Mouse (Mus musculus) hindbrain, postnatal 0 days (tissue): Measurements from ENCODE around the gene Pmpcb. TPM values are rescaled to one million over a fixed set of nuclear protein-coding genes. Genes with fewer than 3 reads are reported as not detected.
A peak's percentile ranks its signal among the peaks of the same experiment; 100 is the strongest.

Experiments
- ATAC-seq: fragments of 200-750 bp; cut with Nextera tagmentation; 2 replicates; pipeline ENCODE4 v1.8.0; 2017; ENCODE audit warnings: mild to moderate bottlenecking, moderate TSS enrichment, moderate library complexity
- DNase-seq: peaks from one replicate; pipeline ENCODE4 v3.0.0-alpha.2; 2015; ENCODE audit warnings: low spot score
- H3K27ac ChIP-seq: fragments of 300-500 bp; sonication (generic); 2 replicates; pipeline ENCODE4 v1.5.1; 2014; ENCODE audit warnings: mild to moderate bottlenecking
- H3K27me3 ChIP-seq: fragments of 300-500 bp; sonication (generic); 2 replicates; pipeline ENCODE4 v1.6.1; 2014; ENCODE audit warnings: low read length, mixed read lengths; ENCODE audit not compliant: insufficient read depth
- H3K36me3 ChIP-seq: fragments of 300-500 bp; sonication (generic); 2 replicates; pipeline ENCODE4 v1.6.1; 2014; ENCODE audit warnings: low read length, mixed read lengths; ENCODE audit not compliant: insufficient read depth
- H3K4me1 ChIP-seq: fragments of 300-500 bp; sonication (generic); 2 replicates; pipeline ENCODE4 v1.6.1; 2014; ENCODE audit warnings: antibody characterized with exemption, low read length, mixed read lengths; ENCODE audit not compliant: insufficient read depth
- H3K4me2 ChIP-seq: fragments of 300-500 bp; sonication (generic); 2 replicates; pipeline ENCODE4 v1.6.1; 2014; ENCODE audit warnings: low read depth, mild to moderate bottlenecking, low read length, moderate library complexity, mixed read lengths
- H3K4me3 ChIP-seq: fragments of 300-500 bp; sonication (generic); 2 replicates; pipeline ENCODE4 v1.5.1; 2014; ENCODE audit warnings: low read length
- H3K9ac ChIP-seq: fragments of 300-500 bp; sonication (generic); replicated peaks from 2 replicates; pipeline ENCODE4 v1.6.1; 2014; ENCODE audit warnings: mild to moderate bottlenecking, low read length, moderate library complexity, mixed read lengths
- H3K9me3 ChIP-seq: fragments of 300-500 bp; sonication (generic); 2 replicates; pipeline ENCODE4 v1.6.1; 2016; ENCODE audit warnings: low read length, mixed read lengths
- CTCF ChIP-seq: IDR thresholded peaks from 2 replicates; pipeline ENCODE4 v1.5.1; 2016; ENCODE audit warnings: antibody characterized with exemption, control low read depth, low read depth
- WGBS: fragments of 180-500 bp; shearing (Covaris S2); extraction: QIAGEN DNeasy Blood & Tissue Kit; methylation state at CpG from one replicate; pipeline ENCODE4 v1.1.7; 2014; 5-methylcytosine and 5-hydroxymethylcytosine counted together
- polyA plus RNA-seq: library from polyadenylated mRNA; unstranded; fragments of >200 nt; fragmentation: Nextera tagmentation; extraction: Ambion mirVana; gene quantifications from 2 replicates; pipeline ENCODE4 v1.2.1, GENCODE M21; 2015
- total RNA-seq: library from RNA; depleted of rRNA; stranded (reverse); fragments of >200 nt; gene quantifications from 2 replicates; pipeline ENCODE4 v1.2.3, GENCODE M21; 2014

The Pmpcb gene
- total and polyA plus RNA-seq, 2 experiments from 2014 or later, result 64.9 to 128 TPM

DNA sequence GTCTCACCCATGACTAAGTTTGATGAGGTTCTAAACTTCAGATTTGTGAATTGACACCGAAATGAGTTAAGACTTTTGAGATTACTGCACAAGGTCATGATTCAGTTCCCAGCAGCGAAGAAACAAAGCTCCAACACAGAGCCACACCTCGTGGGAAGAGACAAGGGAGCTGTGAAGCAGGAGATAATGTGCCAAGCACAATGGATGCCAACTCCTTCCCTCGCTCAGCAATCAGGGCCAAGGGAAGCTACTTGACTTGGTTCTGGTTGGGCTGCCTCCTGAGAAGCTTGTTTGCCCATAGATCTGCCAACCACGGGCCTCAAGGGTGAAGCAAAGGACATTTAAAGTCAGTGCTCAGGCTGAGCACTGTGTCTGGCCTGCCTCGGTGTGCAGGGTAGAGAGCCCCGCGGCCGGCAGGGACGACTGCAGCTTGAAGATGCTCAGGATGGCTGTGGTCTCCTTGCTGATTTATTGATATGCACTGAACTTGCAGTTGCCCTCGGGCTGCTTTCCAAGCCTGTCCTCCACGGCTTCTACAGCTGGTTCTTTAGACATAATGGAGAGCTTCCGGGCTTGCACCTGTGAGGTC, 24.7 kb upstream of the Pmpcb start:
- H3K9me3 ChIP-seq, result no peaks in the 10 kb centered on the region
- ATAC-seq, result no peak
- H3K36me3 ChIP-seq, result no peaks in the 10 kb centered on the region
- no peak overlapping the region for H3K27ac ChIP-seq
- TF ChIP-seq CTCF, result no peak
- no peak overlapping the region for H3K4me2 ChIP-seq
- H3K9ac ChIP-seq, result no peak overlapping the region
- peak; percentile 10 for DNase-seq
- no peak overlapping the region for H3K4me3 ChIP-seq
- 61% methylated on average over 13 of the region's 13 CpGs for WGBS
- no peaks in the 10 kb centered on the region for H3K27me3 ChIP-seq
- peaks cover 5% of the 10 kb centered on the region; the same call in 1 of the 2 replicates for H3K4me1 ChIP-seq

DNA sequence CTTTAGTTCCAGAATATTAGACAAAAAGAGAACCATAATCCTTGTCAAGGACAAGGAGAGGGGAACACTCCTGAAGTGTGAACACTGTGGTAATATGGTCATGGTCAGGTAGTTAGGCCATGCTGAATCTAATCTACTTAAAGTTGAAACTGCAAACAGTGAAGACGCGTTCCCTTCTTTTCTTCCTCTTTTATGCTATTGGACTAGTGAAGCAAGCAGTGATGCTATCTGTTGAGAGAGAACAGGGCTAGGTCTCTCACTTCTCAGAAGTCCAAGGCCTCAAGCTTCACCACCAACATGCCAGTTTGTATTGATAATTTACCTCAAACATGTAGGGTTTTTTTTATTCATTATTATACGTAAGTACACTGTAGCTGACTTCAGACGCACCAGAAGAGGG, 22.5 kb upstream of the Pmpcb start:
- H3K9me3 ChIP-seq, result no peaks in the 10 kb centered on the region
- H3K4me3 ChIP-seq, result no peak overlapping the region
- H3K27me3 ChIP-seq, result no peaks in the 10 kb centered on the region
- H3K27ac ChIP-seq, result no peak overlapping the region
- H3K4me2 ChIP-seq, result no peak overlapping the region
- no peak for ATAC-seq
- H3K9ac ChIP-seq, result no peak overlapping the region
- H3K36me3 ChIP-seq, result no peaks in the 10 kb centered on the region
- WGBS, result 96% methylated on average over 4 of the region's 4 CpGs
- H3K4me1 ChIP-seq, result peaks cover 5% of the 10 kb centered on the region; the same call in 1 of the 2 replicates
- no peak for TF ChIP-seq CTCF
- DNase-seq, result no peak

DNA sequence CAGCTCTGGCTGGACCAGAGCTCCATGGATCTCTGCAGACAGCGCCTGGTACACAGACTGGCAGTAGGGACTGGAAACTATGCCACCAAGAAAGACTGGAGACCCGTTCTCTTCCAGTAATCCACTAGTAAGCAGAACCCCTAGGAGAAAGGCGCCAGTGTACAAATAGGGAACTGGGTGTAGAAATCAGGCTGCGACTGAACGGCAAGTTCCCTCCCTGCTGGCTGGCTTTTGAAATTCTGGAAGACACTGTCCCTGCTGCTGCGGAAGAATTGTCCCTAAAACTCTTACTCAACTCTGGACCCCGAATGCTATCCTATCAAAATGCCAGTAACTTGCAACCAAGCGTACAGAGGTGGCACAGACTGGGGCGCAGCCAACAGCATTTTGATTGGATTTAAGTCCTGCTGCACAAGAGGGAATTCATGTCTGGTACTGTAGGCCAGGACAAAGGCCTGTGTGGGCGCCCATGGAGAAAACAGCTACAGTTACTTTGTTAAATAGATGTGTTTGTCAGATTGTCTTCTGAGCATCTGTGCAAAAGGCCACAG, 19.7 kb upstream of the Pmpcb start:
- Histone ChIP-seq H3K9ac (no peak overlapping the region), H3K9me3 (no peaks in the 10 kb centered on the region), H3K4me2 (no peak overlapping the region), H3K27me3 (no peaks in the 10 kb centered on the region), H3K36me3 (no peaks in the 10 kb centered on the region), H3K4me3 (no peak overlapping the region), H3K27ac (no peak overlapping the region), H3K4me1 (peaks cover 3% of the 10 kb centered on the region; the same call in 1 of the 2 replicates)
- DNase-seq (no peak), ATAC-seq (no peak)
- 72% methylated on average over 10 of the region's 10 CpGs for WGBS
- TF ChIP-seq CTCF, result no peak

DNA sequence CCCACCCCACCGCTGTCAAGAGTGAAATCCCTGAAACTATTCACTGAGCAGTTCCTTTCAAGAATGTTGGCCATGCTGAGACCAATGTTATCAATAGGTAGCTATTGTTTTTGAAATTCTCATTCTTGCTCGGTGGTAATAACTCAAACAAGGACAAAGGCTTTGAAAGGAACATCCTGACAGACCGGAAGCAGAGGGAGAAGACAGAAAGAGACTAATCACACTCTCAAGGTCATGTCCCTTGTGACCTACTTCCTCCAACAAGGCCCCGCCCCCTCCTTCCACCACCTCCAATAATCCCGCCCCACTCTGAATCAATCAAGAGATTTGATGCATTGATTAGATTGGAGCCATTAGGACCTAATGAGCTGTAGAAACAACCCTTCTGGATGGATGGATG, 18.4 kb upstream of the Pmpcb start:
- no peak overlapping the region for H3K27ac ChIP-seq
- ATAC-seq (no peak), DNase-seq (no peak)
- H3K4me2 ChIP-seq, result no peak overlapping the region
- no peaks in the 10 kb centered on the region for H3K27me3 ChIP-seq
- no peaks in the 10 kb centered on the region for H3K4me1 ChIP-seq
- TF ChIP-seq CTCF, result no peak
- no peak overlapping the region for H3K9ac ChIP-seq
- H3K4me3 ChIP-seq, result no peak overlapping the region
- H3K9me3 ChIP-seq, result no peaks in the 10 kb centered on the region
- 79% methylated on average over 5 of the region's 5 CpGs for WGBS
- no peaks in the 10 kb centered on the region for H3K36me3 ChIP-seq

DNA sequence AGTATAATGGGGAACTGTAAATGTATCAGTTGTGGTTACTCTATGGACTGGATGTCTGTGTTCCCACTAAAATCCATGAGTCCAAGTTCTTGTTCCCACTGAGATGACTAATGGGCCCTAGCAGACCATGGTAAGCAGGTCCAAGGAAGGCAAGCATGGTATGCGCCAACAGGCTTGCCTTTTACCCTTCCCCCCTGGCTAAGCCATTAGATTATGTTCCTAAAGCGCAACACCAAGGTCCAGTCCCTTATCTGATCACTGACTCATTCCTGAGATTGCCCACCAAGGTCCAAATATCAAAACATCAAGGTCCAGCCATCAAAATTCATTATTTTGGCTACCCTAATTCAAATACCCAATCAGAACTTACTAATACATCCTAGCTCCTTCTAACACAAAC, 17.7 kb upstream of the Pmpcb start:
- no peaks in the 10 kb centered on the region for H3K27me3 ChIP-seq
- no peak overlapping the region for H3K4me3 ChIP-seq
- DNase-seq, result no peak
- no peak overlapping the region for H3K9ac ChIP-seq
- no peak for TF ChIP-seq CTCF
- H3K27ac ChIP-seq, result no peak overlapping the region
- H3K9me3 ChIP-seq, result no peaks in the 10 kb centered on the region
- H3K4me1 ChIP-seq, result no peaks in the 10 kb centered on the region
- H3K36me3 ChIP-seq, result no peaks in the 10 kb centered on the region
- no peak for ATAC-seq
- H3K4me2 ChIP-seq, result no peak overlapping the region
- WGBS, result 97% methylated on average over 2 of the region's 2 CpGs

DNA sequence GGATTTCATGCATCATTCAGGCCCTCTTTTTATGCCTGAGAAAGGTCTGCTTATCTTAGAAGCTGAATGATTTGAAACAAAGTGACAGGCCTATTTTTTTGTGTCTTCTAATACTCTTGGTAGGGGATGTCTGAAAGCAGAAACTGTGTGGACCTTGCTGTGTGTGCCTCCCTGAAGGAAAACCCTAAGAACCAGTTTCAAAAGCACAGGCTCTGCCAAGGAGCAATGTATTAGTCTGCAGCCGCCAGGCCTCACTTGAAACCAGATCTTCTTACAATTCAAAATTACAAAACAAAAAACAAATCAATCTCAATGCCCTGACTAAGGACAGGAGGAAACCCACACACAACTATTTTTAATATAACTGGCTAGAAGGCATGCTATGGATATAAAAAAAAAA, 12.5 kb upstream of the Pmpcb start:
- Histone ChIP-seq H3K4me3 (no peak overlapping the region), H3K27ac (peak overlapping the region; percentile 37; the same call in 1 of the 2 replicates), H3K27me3 (no peaks in the 10 kb centered on the region), H3K4me1 (no peaks in the 10 kb centered on the region), H3K4me2 (no peak overlapping the region), H3K36me3 (no peaks in the 10 kb centered on the region), H3K9me3 (no peaks in the 10 kb centered on the region), H3K9ac (no peak overlapping the region)
- ATAC-seq (no peak), DNase-seq (no peak)
- WGBS, result 38% methylated on average over 1 of the region's 1 CpGs
- TF ChIP-seq CTCF, result no peak

DNA sequence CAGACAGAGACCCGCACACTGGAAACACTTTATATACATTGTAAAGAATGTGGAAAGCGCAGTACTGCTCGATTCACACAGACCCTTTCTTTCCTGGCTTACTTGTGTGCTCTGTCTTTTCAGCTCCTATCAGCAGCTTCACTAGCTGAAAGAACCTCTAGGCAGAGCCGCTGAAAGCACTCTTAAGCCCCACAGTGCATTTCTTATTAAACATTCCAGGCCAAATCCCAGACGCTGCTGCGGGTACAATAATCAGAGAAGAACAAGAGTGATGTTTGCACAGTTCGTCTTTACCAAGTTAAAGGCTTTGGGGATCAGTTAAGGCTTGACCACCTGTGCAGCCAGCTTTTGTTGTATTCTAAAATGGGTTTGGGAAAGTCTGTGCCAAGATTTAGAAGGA, 12.1 kb upstream of the Pmpcb start:
- Histone ChIP-seq H3K4me1 (no peaks in the 10 kb centered on the region), H3K9ac (no peak overlapping the region), H3K27me3 (no peaks in the 10 kb centered on the region), H3K4me2 (no peak overlapping the region), H3K4me3 (no peak overlapping the region), H3K36me3 (no peaks in the 10 kb centered on the region), H3K27ac (peak overlapping the region; percentile 37), H3K9me3 (no peaks in the 10 kb centered on the region)
- no peak for TF ChIP-seq CTCF
- DNase-seq, result peak; percentile 29
- 20% methylated on average over 7 of the region's 7 CpGs for WGBS
- ATAC-seq, result no peak
